ENCODE assay signal across 10 mouse cellular contexts in genomic region chr19:47276730-47277129, GRCm38 (mm10).
DNase-seq lines count a peak whose midpoint lies in the region; ATAC-seq and TF ChIP-seq lines count a peak whose summit lies in the region.
"Had no signal": no experiment of that assay in that cellular context is flagged by ENCODE, and none has a peak within 500 bp of the region (broad histone marks: within the 10 kb centered on the region; RNA-seq: fewer than 3 reads in every experiment).

No protein-coding gene starts in this region.

- H3K4me3 ChIP-seq in liver, adult 2 months (ENCODE audit: insufficient read depth, low read depth, low read length), result no peak overlapping the region
- no peak overlapping the region for H3K4me3 ChIP-seq in liver, postnatal 0 days (ENCODE audit: low read depth, low read length)
- H3K4me3 ChIP-seq in heart, postnatal 0 days (ENCODE audit: low read depth, low read length), result no peak overlapping the region
- no peak overlapping the region for H3K4me3 ChIP-seq in stomach, embryonic 16.5 days (replicated peaks; ENCODE audit: low read length)
- H3K4me3 ChIP-seq: midbrain, embryonic 12.5 days had no signal

- peak; percentile 25 for DNase-seq in liver, adult 2 months (ENCODE audit: extremely low read depth, low read depth, low spot score)
- DNase-seq in liver, postnatal 0 days, result no peak
- DNase-seq in heart, postnatal 0 days (ENCODE audit: low spot score), result peak; percentile 64
- DNase-seq in left cerebral cortex, postnatal 14 days (ENCODE audit: low spot score in 2 of 2), result peak; percentile 74 to 80
- no peak for DNase-seq in cerebellum, adult 18-20 months
- DNase-seq in cerebellum, adult 11 months, result no peak
- DNase-seq in spleen, postnatal 4 days (ENCODE audit: low spot score in 2 of 2), result no peak
- DNase-seq: spleen, adult 18-20 months had no signal

- no peak for TF ChIP-seq CTCF in liver, adult 2 months (IDR thresholded peaks at IDR 0.05; ENCODE audit: low read depth, low read length)
- no peak for TF ChIP-seq CTCF in liver, postnatal 0 days (IDR thresholded peaks at IDR 0.05; ENCODE audit: low read depth)
- no peak for TF ChIP-seq CTCF in heart, postnatal 0 days (IDR thresholded peaks at IDR 0.05; ENCODE audit: low read depth)

- ATAC-seq in liver, postnatal 0 days, result no peak
- ATAC-seq in heart, postnatal 0 days (ENCODE audit: insufficient read depth, low read depth), result no peak
- ATAC-seq in stomach, embryonic 16.5 days (ENCODE audit: insufficient read depth, low FRiP score), result 0 out of 2 replicates have a peak, but pooled peaks have one; percentile 8

- no peak overlapping the region for H3K4me2 ChIP-seq in liver, postnatal 0 days (ENCODE audit: low read depth, low read length)
- H3K4me2 ChIP-seq in heart, postnatal 0 days (ENCODE audit: low read depth, low read length), result no peak overlapping the region
- no peak overlapping the region for H3K4me2 ChIP-seq in stomach, embryonic 16.5 days (ENCODE audit: low read depth, low read length)
- H3K4me2 ChIP-seq: midbrain, embryonic 12.5 days had no signal

- peak overlapping the region; percentile 29; the same call in 1 of the 2 replicates for H3K27ac ChIP-seq in liver, adult 2 months (replicated peaks; ENCODE audit: insufficient read depth, low read depth, low read length)
- H3K27ac ChIP-seq in liver, postnatal 0 days (ENCODE audit: low read depth), result no peak overlapping the region
- H3K27ac ChIP-seq in heart, postnatal 0 days (ENCODE audit: low read depth), result peak overlapping the region; percentile 52; the same call in 1 of the 2 replicates
- peak overlapping the region; percentile 26; the same call in 1 of the 2 replicates for H3K27ac ChIP-seq in stomach, embryonic 16.5 days (ENCODE audit: low read length)
- H3K27ac ChIP-seq: midbrain, embryonic 12.5 days had no signal

- H3K79me2 ChIP-seq in liver, adult 2 months (ENCODE audit: control insufficient read depth, insufficient read depth, low read length), result no peaks in the 10 kb centered on the region

- H3K36me3 ChIP-seq in liver, adult 2 months (ENCODE audit: control insufficient read depth, insufficient read depth, low read length), result peaks cover 9% of the 10 kb centered on the region; the same call in 1 of the 2 replicates
- H3K36me3 ChIP-seq in liver, postnatal 0 days (replicated peaks; ENCODE audit: insufficient read depth, low read length), result peaks cover 19% of the 10 kb centered on the region; the same call in 1 of the 2 replicates
- H3K36me3 ChIP-seq in heart, postnatal 0 days (replicated peaks; ENCODE audit: control insufficient read depth, insufficient read depth, low read length), result peaks cover 66% of the 10 kb centered on the region
- H3K36me3 ChIP-seq in stomach, embryonic 16.5 days (ENCODE audit: control insufficient read depth, insufficient read depth, low read length), result peaks cover 14% of the 10 kb centered on the region

- no peaks in the 10 kb centered on the region for H3K9me3 ChIP-seq in liver, postnatal 0 days (ENCODE audit: low read length)
- H3K9me3 ChIP-seq in heart, postnatal 0 days (replicated peaks; ENCODE audit: control insufficient read depth, low read length), result no peaks in the 10 kb centered on the region
- no peaks in the 10 kb centered on the region for H3K9me3 ChIP-seq in stomach, embryonic 16.5 days (replicated peaks; ENCODE audit: control insufficient read depth, low read length)
- H3K9me3 ChIP-seq: midbrain, embryonic 12.5 days had no signal

- peaks cover 24% of the 10 kb centered on the region for H3K4me1 ChIP-seq in liver, adult 2 months (ENCODE audit: control insufficient read depth, insufficient read depth, low read length)
- no peaks in the 10 kb centered on the region for H3K4me1 ChIP-seq in liver, postnatal 0 days (ENCODE audit: insufficient read depth)
- peaks cover 30% of the 10 kb centered on the region for H3K4me1 ChIP-seq in heart, postnatal 0 days (ENCODE audit: control insufficient read depth, insufficient read depth)
- peaks cover 28% of the 10 kb centered on the region for H3K4me1 ChIP-seq in stomach, embryonic 16.5 days (ENCODE audit: control insufficient read depth, insufficient read depth, low read length)
- H3K4me1 ChIP-seq: midbrain, embryonic 12.5 days had no signal

- H3K27me3 ChIP-seq in liver, adult 2 months (ENCODE audit: control insufficient read depth, insufficient read depth, low read length), result no peaks in the 10 kb centered on the region
- no peaks in the 10 kb centered on the region for H3K27me3 ChIP-seq in liver, postnatal 0 days (ENCODE audit: insufficient read depth, low read length)
- no peaks in the 10 kb centered on the region for H3K27me3 ChIP-seq in heart, postnatal 0 days (ENCODE audit: control insufficient read depth, insufficient read depth, low read length)
- no peaks in the 10 kb centered on the region for H3K27me3 ChIP-seq in stomach, embryonic 16.5 days (ENCODE audit: control insufficient read depth, insufficient read depth, low read length)
- H3K27me3 ChIP-seq: midbrain, embryonic 12.5 days had no signal

- intact Hi-C loops in left cerebral cortex, postnatal 14 days (cut with DNase I), result loop anchor here (10.0 kb wide), 1 partner anchor 218 kb away; no protein-coding TSS in a partner anchor

- TF ChIP-seq POLR2A in liver, adult 2 months (IDR thresholded peaks at IDR 0.05; ENCODE audit: extremely low read depth, insufficient read depth, low read length), result no peak

- 70% methylated on average over 6 of the region's 6 CpGs for WGBS in liver, adult 2 months
- 75% methylated on average over 6 of the region's 6 CpGs for WGBS in liver, postnatal 0 days (ENCODE audit: insufficient replicate concordance)
- 62% methylated on average over 6 of the region's 6 CpGs for WGBS in heart, postnatal 0 days
- WGBS in stomach, embryonic 16.5 days, result 57% methylated on average over 6 of the region's 6 CpGs

- H3K9ac ChIP-seq in liver, adult 2 months (ENCODE audit: low read depth, low read length), result no peak overlapping the region
- H3K9ac ChIP-seq in liver, postnatal 0 days (replicated peaks), result no peak overlapping the region
- no peak overlapping the region for H3K9ac ChIP-seq in heart, postnatal 0 days (replicated peaks; ENCODE audit: low read depth, low read length)
- H3K9ac ChIP-seq in stomach, embryonic 16.5 days (ENCODE audit: low read length), result no peak overlapping the region
- H3K9ac ChIP-seq: midbrain, embryonic 12.5 days had no signal

- TF ChIP-seq EP300 in liver, postnatal 0 days (IDR thresholded peaks at IDR 0.05; ENCODE audit: low read depth), result no peak
- TF ChIP-seq EP300 in heart, postnatal 0 days (IDR thresholded peaks at IDR 0.05; ENCODE audit: low read depth), result 0 out of 2 replicates have a peak, but pooled peaks have one; percentile 44

Comparison
In these comparisons a context has a peak if more than half of its experiments do, and no peak if none do; other contexts are left out.
1. DNase-seq: peak in liver, adult 2 months (single experiment), heart, postnatal 0 days (single experiment) and left cerebral cortex, postnatal 14 days (2 of 2); none in liver, postnatal 0 days (single experiment), cerebellum, adult 18-20 months (0 of 2), cerebellum, adult 11 months (single experiment) and spleen, postnatal 4 days (0 of 2).